Mouse (Mus musculus): Measurements from ENCODE around the gene Tmem86b. TPM values are rescaled to one million over a fixed set of nuclear protein-coding genes. Genes with fewer than 3 reads are reported as not detected.

Gene Tmem86b
- total and polyA plus RNA-seq, 3 experiments: 4.3 to 10.6 (median 5.9) TPM

GRCm38 (mm10) chr7:4655393-4655792 is 24.2 kb upstream of the Tmem86b start:
- Histone ChIP-seq H3K27me3 (replicated peaks) (no peaks in the 10 kb centered on the region), H3K27ac (ENCODE audit: insufficient read depth, low read depth) (peak overlapping the region; percentile 4; the same call in 1 of the 2 replicates), H3K9ac (ENCODE audit: insufficient read depth, low read depth) (no peak overlapping the region), H3K4me1 (ENCODE audit: control insufficient read depth in 1 of 2, insufficient read depth in 2 of 2) (peaks cover 19 to 63% of the 10 kb centered on the region in 2 experiments), H3K79me2 (replicated peaks; ENCODE audit: control insufficient read depth, extremely low read depth, insufficient read depth, poor library complexity, severe bottlenecking) (peaks cover 72% of the 10 kb centered on the region), H3K4me3 (replicated peaks in 1 of 3; ENCODE audit: low read depth in 2 of 3, low read length in 2 of 3, poor library complexity in 1 of 3) (no peak overlapping the region), H3K9me3 (replicated peaks; ENCODE audit: low read length) (no peaks in the 10 kb centered on the region), H3K4me2 (ENCODE audit: insufficient read depth, low read depth, poor library complexity, severe bottlenecking) (peak overlapping the region; percentile 90), H3K36me3 (replicated peaks in 1 of 2; ENCODE audit: control insufficient read depth in 1 of 2, insufficient read depth in 1 of 2, low read length in 1 of 2) (peaks cover 11 to 31% of the 10 kb centered on the region in 2 experiments)
- in situ Hi-C loops (cut with MboI; ENCODE audit: low pct_ligation_motif_present, low pct_unique_long_range_greater_than_20kb, low sequenced_read_pairs): no loop called here
- DNase-seq (ENCODE audit: extremely low read depth): no peak
- TF ChIP-seq POLR2AphosphoS2 (IDR thresholded peaks at IDR 0.05; ENCODE audit: low read depth, low read length): no peak
- no peak for TF ChIP-seq HCFC1 (IDR thresholded peaks at IDR 0.05; ENCODE audit: low read depth, low read length)
- no peak for TF ChIP-seq NRF1 (IDR thresholded peaks at IDR 0.05; ENCODE audit: low read depth, low read length)
- no peak for TF ChIP-seq KAT2A (IDR thresholded peaks at IDR 0.05; ENCODE audit: insufficient replicate concordance, low read length)
- TF ChIP-seq MXI1 (IDR thresholded peaks at IDR 0.05; ENCODE audit: low read depth, low read length): peak; percentile 40; the same call in 1 of the 2 replicates
- TF ChIP-seq GABPA (IDR thresholded peaks at IDR 0.05; ENCODE audit: insufficient replicate concordance, low read depth, low read length): no peak
- no peak for TF ChIP-seq CTCF (conservative IDR thresholded peaks at IDR 0.05 in 1 of 2, IDR thresholded peaks at IDR 0.05 in 1 of 2; ENCODE audit: low read depth in 2 of 2, low read length in 2 of 2)
- dilution Hi-C loops (cut with MboI; ENCODE audit: extremely low pct_ligation_motif_present, extremely low pct_unique_long_range_greater_than_20kb, low sequenced_read_pairs): no loop called here

DNA sequence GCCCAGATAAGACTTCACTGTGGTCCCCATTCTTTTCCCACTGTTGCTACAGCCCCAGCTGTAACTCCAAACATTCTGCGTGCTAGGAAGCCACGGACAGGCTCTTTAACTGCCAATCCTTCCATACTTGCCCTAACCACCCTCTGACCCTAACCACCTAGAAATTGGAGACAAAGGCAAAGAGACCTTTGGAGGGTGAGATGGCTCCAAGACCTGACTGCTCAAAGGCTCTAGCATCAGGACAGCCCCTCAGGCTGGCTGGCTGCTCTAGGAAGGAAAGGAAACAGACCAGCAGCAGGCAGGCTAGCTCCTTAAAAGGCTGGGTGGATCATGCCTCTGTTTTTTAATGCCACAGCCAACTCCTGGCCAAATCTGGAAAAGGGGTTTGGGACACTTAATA is 23.0 kb upstream of the Tmem86b start:
- H3K36me3 ChIP-seq (replicated peaks in 1 of 2; ENCODE audit: control insufficient read depth in 1 of 2, insufficient read depth in 1 of 2, low read length in 1 of 2): peaks cover 13 to 29% of the 10 kb centered on the region in 2 experiments
- no peak for DNase-seq (ENCODE audit: extremely low read depth)
- H3K79me2 ChIP-seq (replicated peaks; ENCODE audit: control insufficient read depth, extremely low read depth, insufficient read depth, poor library complexity, severe bottlenecking): peaks cover 72% of the 10 kb centered on the region
- peak overlapping the region; percentile 25 to 50 (median 40) for H3K4me3 ChIP-seq (replicated peaks in 1 of 3; ENCODE audit: low read depth in 2 of 3, low read length in 2 of 3, poor library complexity in 1 of 3)
- H3K27me3 ChIP-seq (replicated peaks): no peaks in the 10 kb centered on the region
- in situ Hi-C loops (cut with MboI; ENCODE audit: low pct_ligation_motif_present, low pct_unique_long_range_greater_than_20kb, low sequenced_read_pairs): no loop called here
- H3K9ac ChIP-seq (ENCODE audit: insufficient read depth, low read depth): peak overlapping the region; percentile 75
- peak overlapping the region; percentile 78 for H3K27ac ChIP-seq (ENCODE audit: insufficient read depth, low read depth)
- dilution Hi-C loops (cut with MboI; ENCODE audit: extremely low pct_ligation_motif_present, extremely low pct_unique_long_range_greater_than_20kb, low sequenced_read_pairs): no loop called here
- peaks cover 21 to 58% of the 10 kb centered on the region in 2 experiments for H3K4me1 ChIP-seq (ENCODE audit: control insufficient read depth in 1 of 2, insufficient read depth in 2 of 2)
- peak overlapping the region; percentile 90 for H3K4me2 ChIP-seq (ENCODE audit: insufficient read depth, low read depth, poor library complexity, severe bottlenecking)
- TF ChIP-seq POLR2A (IDR thresholded peaks at IDR 0.05; ENCODE audit: low read depth, low read length): 0 out of 2 replicates have a peak, but pooled peaks have one; percentile 2
- no peak for TF ChIP-seq HCFC1 (IDR thresholded peaks at IDR 0.05; ENCODE audit: low read depth, low read length)
- no peaks in the 10 kb centered on the region for H3K9me3 ChIP-seq (replicated peaks; ENCODE audit: low read length)

GRCm38 (mm10) chr7:4653780-4654179 is 22.6 kb upstream of the Tmem86b start:
- Histone ChIP-seq H3K4me2 (ENCODE audit: insufficient read depth, low read depth, poor library complexity, severe bottlenecking) (peak overlapping the region; percentile 90), H3K4me1 (ENCODE audit: control insufficient read depth in 1 of 2, insufficient read depth in 2 of 2) (peaks cover 21 to 58% of the 10 kb centered on the region in 2 experiments), H3K9me3 (replicated peaks; ENCODE audit: low read length) (no peaks in the 10 kb centered on the region), H3K79me2 (replicated peaks; ENCODE audit: control insufficient read depth, extremely low read depth, insufficient read depth, poor library complexity, severe bottlenecking) (peaks cover 72% of the 10 kb centered on the region), H3K4me3 (replicated peaks in 1 of 3; ENCODE audit: low read depth in 2 of 3, low read length in 2 of 3, poor library complexity in 1 of 3) (peak overlapping the region; percentile 25 to 50 (median 40)), H3K27me3 (replicated peaks) (no peaks in the 10 kb centered on the region), H3K9ac (ENCODE audit: insufficient read depth, low read depth) (peak overlapping the region; percentile 75), H3K27ac (ENCODE audit: insufficient read depth, low read depth) (peak overlapping the region; percentile 78), H3K36me3 (replicated peaks in 1 of 2; ENCODE audit: control insufficient read depth in 1 of 2, insufficient read depth in 1 of 2, low read length in 1 of 2) (peaks cover 13 to 29% of the 10 kb centered on the region in 2 experiments)
- peak; percentile 84 for DNase-seq (ENCODE audit: extremely low read depth)
- dilution Hi-C loops (cut with MboI; ENCODE audit: extremely low pct_ligation_motif_present, extremely low pct_unique_long_range_greater_than_20kb, low sequenced_read_pairs): no loop called here
- in situ Hi-C loops (cut with MboI; ENCODE audit: low pct_ligation_motif_present, low pct_unique_long_range_greater_than_20kb, low sequenced_read_pairs): no loop called here
- peak; percentile 56; the same call in 1 of the 2 replicates for TF ChIP-seq MYC (IDR thresholded peaks at IDR 0.05; ENCODE audit: low read depth, low read length)
- TF ChIP-seq ZNF384 (IDR thresholded peaks at IDR 0.05; ENCODE audit: low read depth, low read length): no peak; the same call in 1 of the 2 replicates
- peak; percentile 79 for TF ChIP-seq TBP (conservative IDR thresholded peaks at IDR 0.05; ENCODE audit: low read depth, low read length)
- TF ChIP-seq EP300 (IDR thresholded peaks at IDR 0.05; ENCODE audit: low read length): peak; percentile 32; the same call in 1 of the 2 replicates
- TF ChIP-seq POLR2AphosphoS2 (IDR thresholded peaks at IDR 0.05; ENCODE audit: low read depth, low read length): no peak
- TF ChIP-seq BHLHE40 (IDR thresholded peaks at IDR 0.05; ENCODE audit: low read depth, low read length): no peak
- TF ChIP-seq CHD2 (IDR thresholded peaks at IDR 0.05; ENCODE audit: low read length): peak; percentile 85
- TF ChIP-seq ETS1 (conservative IDR thresholded peaks at IDR 0.05; ENCODE audit: low read depth, low read length): 0 out of 2 replicates have a peak, but pooled peaks have one; percentile 17
- no peak for TF ChIP-seq MAFK (IDR thresholded peaks at IDR 0.05; ENCODE audit: insufficient replicate concordance, low read length)
- TF ChIP-seq HCFC1 (IDR thresholded peaks at IDR 0.05; ENCODE audit: low read depth, low read length): peak; percentile 39; the same call in 1 of the 2 replicates
- TF ChIP-seq CTCF (conservative IDR thresholded peaks at IDR 0.05 in 1 of 2, IDR thresholded peaks at IDR 0.05 in 1 of 2; ENCODE audit: low read depth in 2 of 2, low read length in 2 of 2): no peak
- TF ChIP-seq POLR2A (IDR thresholded peaks at IDR 0.05; ENCODE audit: low read depth, low read length): peak; percentile 28; the same call in 1 of the 2 replicates
- no peak; the same call in 1 of the 2 replicates for TF ChIP-seq RAD21 (IDR thresholded peaks at IDR 0.05; ENCODE audit: low read depth, low read length)
- no peak for TF ChIP-seq ZC3H11A (IDR thresholded peaks at IDR 0.05; ENCODE audit: low read depth, low read length)
- TF ChIP-seq MAZ (IDR thresholded peaks at IDR 0.05; ENCODE audit: low read depth, low read length): no peak; the same call in 1 of the 2 replicates
- TF ChIP-seq GABPA (IDR thresholded peaks at IDR 0.05; ENCODE audit: insufficient replicate concordance, low read depth, low read length): no peak
- TF ChIP-seq ELF1 (IDR thresholded peaks at IDR 0.05; ENCODE audit: low read depth, low read length): peak; percentile 76
- no peak for TF ChIP-seq NELFE (IDR thresholded peaks at IDR 0.05; ENCODE audit: low read depth, low read length)
- TF ChIP-seq TCF12 (IDR thresholded peaks at IDR 0.05; ENCODE audit: low read depth, low read length): peak; percentile 53; the same call in 1 of the 2 replicates
- no peak for TF ChIP-seq USF1 (IDR thresholded peaks at IDR 0.05; ENCODE audit: low read depth, low read length)
- peak; percentile 40; the same call in 1 of the 2 replicates for TF ChIP-seq IRF4 (IDR thresholded peaks at IDR 0.05; ENCODE audit: low read depth, low read length)

All from CH12.LX (cell line).